In genomic region chr5:100428031-100428733, GRCm38 (mm10) we compare ENCODE assay signal across 8 mouse cellular contexts. TPM values are rescaled to one million over a fixed set of nuclear protein-coding genes. Genes with fewer than 3 reads are reported as not detected.
A peak's percentile ranks its signal among the peaks of the same experiment; 100 is the strongest.
DNase-seq lines count a peak whose midpoint lies in the region; ATAC-seq and TF ChIP-seq lines count a peak whose summit lies in the region.

No protein-coding gene starts in this region.

- no peak for TF ChIP-seq CTCF in lung, embryonic 14.5 days (IDR thresholded peaks at IDR 0.05; ENCODE audit: low read depth)

- peak; percentile 38 for DNase-seq in lung, embryonic 14.5 days
- no peak for DNase-seq in lung, postnatal 10 days
- no peak for DNase-seq in embryonic facial prominence, embryonic 10.5 days (ENCODE audit: low spot score)
- DNase-seq in induced T-regulatory cell, adult 2 months (ENCODE audit: low read depth): peak; percentile 41
- peak; percentile 19 for DNase-seq in naive thymus-derived CD4-positive, alpha-beta T cell, adult 2 months (ENCODE audit: low read depth)
- DNase-seq in urinary bladder, postnatal 10 days (ENCODE audit: low spot score): no peak
- no peak for DNase-seq in right cerebral cortex, postnatal 10 days (ENCODE audit: low spot score in 2 of 2)
- DNase-seq in cerebellum, adult 11 months: no peak

- H3K27ac ChIP-seq in lung, embryonic 14.5 days (ENCODE audit: low read depth): no peak overlapping the region
- peak overlapping the region; percentile 98 for H3K27ac ChIP-seq in embryonic facial prominence, embryonic 10.5 days (replicated peaks)

- ATAC-seq in lung, embryonic 14.5 days (ENCODE audit: insufficient read depth): no peak

- H3K4me1 ChIP-seq in lung, embryonic 14.5 days (ENCODE audit: insufficient read depth): peaks cover 18% of the 10 kb centered on the region; the same call in 1 of the 2 replicates
- H3K4me1 ChIP-seq in embryonic facial prominence, embryonic 10.5 days: peaks cover 60% of the 10 kb centered on the region

- H3K9ac ChIP-seq in lung, embryonic 14.5 days: peak overlapping the region; percentile 97

- H3K4me2 ChIP-seq in lung, embryonic 14.5 days: peak overlapping the region; percentile 89

- 2% methylated on average over 5 of the region's 5 CpGs for WGBS in lung, embryonic 14.5 days
- 18% methylated on average over 5 of the region's 5 CpGs for WGBS in embryonic facial prominence, embryonic 10.5 days

- no peaks in the 10 kb centered on the region for H3K9me3 ChIP-seq in lung, embryonic 14.5 days (ENCODE audit: low read depth, low read length)
- no peaks in the 10 kb centered on the region for H3K9me3 ChIP-seq in embryonic facial prominence, embryonic 10.5 days

- H3K4me3 ChIP-seq in lung, embryonic 14.5 days (ENCODE audit: low read depth, low read length): peak overlapping the region; percentile 83
- peak overlapping the region; percentile 88 for H3K4me3 ChIP-seq in embryonic facial prominence, embryonic 10.5 days

- no peaks in the 10 kb centered on the region for H3K27me3 ChIP-seq in lung, embryonic 14.5 days (ENCODE audit: insufficient read depth, low read length)
- H3K27me3 ChIP-seq in embryonic facial prominence, embryonic 10.5 days (replicated peaks; ENCODE audit: low read depth, poor library complexity, severe bottlenecking): no peaks in the 10 kb centered on the region

- H3K36me3 ChIP-seq in lung, embryonic 14.5 days (ENCODE audit: insufficient read depth): peaks cover 52% of the 10 kb centered on the region
- peaks cover 53% of the 10 kb centered on the region for H3K36me3 ChIP-seq in embryonic facial prominence, embryonic 10.5 days (replicated peaks)

RNA-seq across cellular contexts. Expression of gene Sec31a, which starts 12.1 kb away (rescaled TPM):
- polyA plus RNA-seq in lung, embryonic 14.5 days (2014; fragmentation: Nextera tagmentation; extraction: Ambion mirVana): 169 and 170 TPM in 2 replicates
- polyA plus RNA-seq in embryonic facial prominence, embryonic 10.5 days (2016; fragmentation: Nextera tagmentation; extraction: Ambion mirVana): 117 and 125 TPM in 2 replicates

Comparison
In these comparisons a context has a peak if more than half of its experiments do, and no peak if none do; other contexts are left out.
1. DNase-seq: peak in lung, embryonic 14.5 days (single experiment), induced T-regulatory cell, adult 2 months (single experiment) and naive thymus-derived CD4-positive, alpha-beta T cell, adult 2 months (single experiment); none in lung, postnatal 10 days (single experiment), embryonic facial prominence, embryonic 10.5 days (single experiment), urinary bladder, postnatal 10 days (single experiment), right cerebral cortex, postnatal 10 days (0 of 2) and cerebellum, adult 11 months (single experiment).